Mouse (Mus musculus): ENCODE measurements around the gene Iqgap1. TPM values are rescaled to one million over a fixed set of nuclear protein-coding genes. Genes with fewer than 3 reads are reported as not detected.

The Iqgap1 gene
- polyA plus RNA-seq, 1 experiment = 112 TPM

- Histone ChIP-seq H3K27ac (ENCODE audit: control insufficient read depth, insufficient read depth, low read length) (peak overlapping the region; percentile 97), H3K4me3 (ENCODE audit: control insufficient read depth, insufficient read depth, low read length) (peak overlapping the region; percentile 43), H3K36me3 (ENCODE audit: control insufficient read depth, insufficient read depth, low read length) (peaks cover 21% of the 10 kb centered on the region), H3K4me1 (replicated peaks; ENCODE audit: control insufficient read depth, insufficient read depth, low read length) (peaks cover 36% of the 10 kb centered on the region), H3K27me3 (ENCODE audit: control insufficient read depth, insufficient read depth, low read length) (no peaks in the 10 kb centered on the region)
- TF ChIP-seq CTCF (IDR thresholded peaks at IDR 0.05; ENCODE audit: borderline replicate concordance, control insufficient read depth, extremely low read depth, insufficient read depth, low read length, poor library complexity) = no peak
- TF ChIP-seq POLR2A (IDR thresholded peaks at IDR 0.05; ENCODE audit: control insufficient read depth, extremely low read depth, insufficient read depth, low read length, poor library complexity) = 0 out of 2 replicates have a peak, but pooled peaks have one; percentile 30
- WGBS = 0% methylated on average over 8 of the region's 8 CpGs
- peak; percentile 86 for DNase-seq
Measured at GRCm38 (mm10) chr7:80864831-80865230, 39.1 kb upstream of the Iqgap1 start.

- H3K36me3 ChIP-seq (ENCODE audit: control insufficient read depth, insufficient read depth, low read length) = peaks cover 14% of the 10 kb centered on the region
- WGBS = 28% methylated on average over 1 of the region's 1 CpGs
Measured at GRCm38 (mm10) chr7:80864151-80864550, 38.4 kb upstream of the Iqgap1 start.

GRCm38 (mm10) chr7:80863520-80863919 is 37.7 kb upstream of the Iqgap1 start:
- Histone ChIP-seq H3K4me1 (replicated peaks; ENCODE audit: control insufficient read depth, insufficient read depth, low read length) (peaks cover 36% of the 10 kb centered on the region), H3K36me3 (ENCODE audit: control insufficient read depth, insufficient read depth, low read length) (peaks cover 9% of the 10 kb centered on the region), H3K4me3 (ENCODE audit: control insufficient read depth, insufficient read depth, low read length) (peak overlapping the region; percentile 20), H3K27ac (ENCODE audit: control insufficient read depth, insufficient read depth, low read length) (peak overlapping the region; percentile 60), H3K27me3 (ENCODE audit: control insufficient read depth, insufficient read depth, low read length) (no peaks in the 10 kb centered on the region)
- TF ChIP-seq POLR2A (IDR thresholded peaks at IDR 0.05; ENCODE audit: control insufficient read depth, extremely low read depth, insufficient read depth, low read length, poor library complexity) = no peak
- TF ChIP-seq CTCF (IDR thresholded peaks at IDR 0.05; ENCODE audit: borderline replicate concordance, control insufficient read depth, extremely low read depth, insufficient read depth, low read length, poor library complexity) = no peak
- peak; percentile 16 for DNase-seq
- WGBS = 39% methylated on average over 5 of the region's 5 CpGs

More at GRCm38 (mm10) chr7:80864151-80864550, 38.4 kb upstream of the Iqgap1 start:
- Histone ChIP-seq H3K4me3 (ENCODE audit: control insufficient read depth, insufficient read depth, low read length) (no peak overlapping the region), H3K27ac (ENCODE audit: control insufficient read depth, insufficient read depth, low read length) (peak overlapping the region; percentile 60), H3K27me3 (ENCODE audit: control insufficient read depth, insufficient read depth, low read length) (no peaks in the 10 kb centered on the region), H3K4me1 (replicated peaks; ENCODE audit: control insufficient read depth, insufficient read depth, low read length) (peaks cover 36% of the 10 kb centered on the region)
- DNase-seq = no peak
- TF ChIP-seq POLR2A (IDR thresholded peaks at IDR 0.05; ENCODE audit: control insufficient read depth, extremely low read depth, insufficient read depth, low read length, poor library complexity) (no peak), CTCF (IDR thresholded peaks at IDR 0.05; ENCODE audit: borderline replicate concordance, control insufficient read depth, extremely low read depth, insufficient read depth, low read length, poor library complexity) (no peak)

- WGBS = 60% methylated on average over 2 of the region's 2 CpGs
- no peak overlapping the region for H3K4me3 ChIP-seq (ENCODE audit: control insufficient read depth, insufficient read depth, low read length)
- TF ChIP-seq POLR2A (IDR thresholded peaks at IDR 0.05; ENCODE audit: control insufficient read depth, extremely low read depth, insufficient read depth, low read length, poor library complexity) (no peak), CTCF (IDR thresholded peaks at IDR 0.05; ENCODE audit: borderline replicate concordance, control insufficient read depth, extremely low read depth, insufficient read depth, low read length, poor library complexity) (no peak)
- no peaks in the 10 kb centered on the region for H3K27me3 ChIP-seq (ENCODE audit: control insufficient read depth, insufficient read depth, low read length)
- DNase-seq = peak; percentile 33
- H3K36me3 ChIP-seq (ENCODE audit: control insufficient read depth, insufficient read depth, low read length) = peaks cover under 1% of the 10 kb centered on the region
- peak overlapping the region; percentile 16; the same call in 1 of the 2 replicates for H3K27ac ChIP-seq (ENCODE audit: control insufficient read depth, insufficient read depth, low read length)
- peaks cover 36% of the 10 kb centered on the region for H3K4me1 ChIP-seq (replicated peaks; ENCODE audit: control insufficient read depth, insufficient read depth, low read length)
Measured at GRCm38 (mm10) chr7:80862475-80862874, 36.7 kb upstream of the Iqgap1 start.

GRCm38 (mm10) chr7:80860729-80861274 is 35.0 kb upstream of the Iqgap1 start, which contains the start of gene Zscan2:
Zscan2 (plus strand) TSS chr7:80860920.
- under 1% methylated on average over 40 of the region's 40 CpGs for WGBS
- peak within 1 kb of the TSS; percentile 96 for H3K4me3 ChIP-seq (ENCODE audit: control insufficient read depth, insufficient read depth, low read length)
- H3K4me1 ChIP-seq (replicated peaks; ENCODE audit: control insufficient read depth, insufficient read depth, low read length) = peaks cover 32% of the 10 kb centered on the region
- no peaks in the 10 kb centered on the region for H3K36me3 ChIP-seq (ENCODE audit: control insufficient read depth, insufficient read depth, low read length)
- DNase-seq = peak; percentile 88
- no peaks in the 10 kb centered on the region for H3K27me3 ChIP-seq (ENCODE audit: control insufficient read depth, insufficient read depth, low read length)
- peak within 1 kb of the TSS; percentile 9; the same call in 1 of the 2 replicates for H3K27ac ChIP-seq (ENCODE audit: control insufficient read depth, insufficient read depth, low read length)
- peak; percentile 72; the same call in 1 of the 2 replicates for TF ChIP-seq POLR2A (IDR thresholded peaks at IDR 0.05; ENCODE audit: control insufficient read depth, extremely low read depth, insufficient read depth, low read length, poor library complexity)
- TF ChIP-seq CTCF (IDR thresholded peaks at IDR 0.05; ENCODE audit: borderline replicate concordance, control insufficient read depth, extremely low read depth, insufficient read depth, low read length, poor library complexity) = peak; percentile 24; the same call in 1 of the 2 replicates

GRCm38 (mm10) chr7:80860227-80860626 is 34.5 kb upstream of the Iqgap1 start:
- TF ChIP-seq POLR2A (IDR thresholded peaks at IDR 0.05; ENCODE audit: control insufficient read depth, extremely low read depth, insufficient read depth, low read length, poor library complexity) = no peak
- no peak for TF ChIP-seq CTCF (IDR thresholded peaks at IDR 0.05; ENCODE audit: borderline replicate concordance, control insufficient read depth, extremely low read depth, insufficient read depth, low read length, poor library complexity)
- Histone ChIP-seq H3K4me3 (ENCODE audit: control insufficient read depth, insufficient read depth, low read length) (peak overlapping the region; percentile 39), H3K27me3 (ENCODE audit: control insufficient read depth, insufficient read depth, low read length) (no peaks in the 10 kb centered on the region), H3K36me3 (ENCODE audit: control insufficient read depth, insufficient read depth, low read length) (no peaks in the 10 kb centered on the region), H3K4me1 (replicated peaks; ENCODE audit: control insufficient read depth, insufficient read depth, low read length) (peaks cover 28% of the 10 kb centered on the region), H3K27ac (ENCODE audit: control insufficient read depth, insufficient read depth, low read length) (peak overlapping the region; percentile 9; the same call in 1 of the 2 replicates)
- peak; percentile 79 for DNase-seq
- WGBS = under 1% methylated on average over 13 of the region's 13 CpGs
